Mouse (Mus musculus) small intestine, adult 2 months (tissue): ENCODE measurements around the gene Eef2.
"Not testable (repeated sequence)": the region's sequence is repeated elsewhere in the genome, so short reads cannot be mapped to it uniquely, and the experiment has no call there.

ENCODE experiments used
- CTCF ChIP-seq: fragments of 200-500 bp; IDR thresholded peaks from 2 replicates; pipeline ENCODE4 v1.5.1; 2012; ENCODE audit warnings: low read depth, mild to moderate bottlenecking, control low read depth, inconsistent platforms, low read length, moderate library complexity, mixed read lengths; ENCODE audit not compliant: insufficient replicate concordance, insufficient read length; ENCODE audit errors: extremely low read depth
- POLR2A ChIP-seq: fragments of 200-500 bp; IDR thresholded peaks from 2 replicates; pipeline ENCODE4 v1.6.1; 2012; ENCODE audit warnings: low read depth, mild to moderate bottlenecking, control low read depth, inconsistent platforms, low read length, moderate library complexity

DNA sequence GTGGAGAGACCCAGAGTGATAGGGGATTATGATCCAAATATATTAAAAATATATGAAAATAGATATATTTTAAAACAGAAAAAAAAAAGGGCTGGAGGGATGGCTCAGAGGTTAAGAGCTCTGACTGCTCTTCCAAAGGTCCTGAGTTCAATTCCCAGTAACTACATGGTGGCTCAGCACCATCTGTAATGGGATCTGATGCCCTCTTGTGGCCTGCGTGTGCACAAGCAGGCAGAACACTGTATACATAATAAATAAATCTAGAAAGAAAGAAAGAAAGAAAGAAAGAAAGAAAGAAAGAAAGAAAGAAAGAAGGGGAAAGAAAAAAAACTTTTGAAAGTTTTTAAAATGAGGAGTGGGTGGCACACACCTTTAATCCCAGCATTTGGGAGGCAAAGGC is 40.8 kb downstream of the Eef2 start:
- TF ChIP-seq POLR2A = not testable (repeated sequence)
- TF ChIP-seq CTCF = peak; percentile 24; the same call in 1 of the 2 replicates
